ENCODE assay signal across 24 mouse cellular contexts in genomic region chr16:51939061-51939460, GRCm38 (mm10).
"Had no signal": no experiment of that assay in that cellular context is flagged by ENCODE, and none has a peak within 500 bp of the region (broad histone marks: within the 10 kb centered on the region; RNA-seq: fewer than 3 reads in every experiment).

No protein-coding gene starts in this region.

- H3K4me2 ChIP-seq: heart, embryonic 12.5 days; hindbrain, embryonic 12.5 days; hindbrain, embryonic 14.5 days; intestine, embryonic 15.5 days; limb, embryonic 12.5 days; liver, embryonic 11.5 days had no signal

- H3K4me1 ChIP-seq: heart, embryonic 10.5 days; heart, embryonic 12.5 days; hindbrain, embryonic 10.5 days; hindbrain, embryonic 12.5 days; intestine, embryonic 15.5 days; limb, embryonic 10.5 days; limb, embryonic 12.5 days had no signal

- H3K9ac ChIP-seq: heart, embryonic 12.5 days; hindbrain, embryonic 12.5 days; hindbrain, embryonic 14.5 days; intestine, embryonic 15.5 days; limb, embryonic 12.5 days had no signal

- ATAC-seq: hindbrain, embryonic 16.5 days; inflammation-experienced regulatory T-cells, adult 6 months; intestine, embryonic 15.5 days; intestine, postnatal 0 days had no signal

- H3K4me3 ChIP-seq: heart, embryonic 10.5 days; heart, embryonic 12.5 days; hindbrain, embryonic 10.5 days; hindbrain, embryonic 12.5 days; intestine, embryonic 15.5 days; left cerebral cortex, adult 2 months; limb, embryonic 10.5 days; limb, embryonic 12.5 days had no signal

- H3K36me3 ChIP-seq: heart, embryonic 10.5 days; heart, embryonic 12.5 days; hindbrain, embryonic 10.5 days; hindbrain, embryonic 12.5 days; intestine, embryonic 15.5 days; limb, embryonic 10.5 days; limb, embryonic 12.5 days had no signal

- DNase-seq: gastrocnemius, postnatal 14 days; gastrocnemius, postnatal 36 days; heart, adult 18-20 months; heart, postnatal 10 days; heart, postnatal 4 days; kidney, adult 18-20 months; kidney, adult 8-10 months; kidney, postnatal 10 days; kidney, postnatal 25 days; kidney, postnatal 4 days; liver had no signal

- H3K27ac ChIP-seq: heart, embryonic 10.5 days; hindbrain, embryonic 10.5 days; hindbrain, embryonic 12.5 days; hindbrain, embryonic 14.5 days; intestine, embryonic 15.5 days; left cerebral cortex, adult 2 months; limb, embryonic 10.5 days; limb, embryonic 12.5 days had no signal

- H3K9me3 ChIP-seq: heart, embryonic 10.5 days; heart, embryonic 12.5 days; hindbrain, embryonic 10.5 days; hindbrain, embryonic 12.5 days; intestine, embryonic 15.5 days; limb, embryonic 10.5 days; limb, embryonic 12.5 days had no signal

- H3K27me3 ChIP-seq: heart, embryonic 12.5 days; hindbrain, embryonic 12.5 days; intestine, embryonic 15.5 days; limb, embryonic 12.5 days had no signal
